Mouse (Mus musculus) stomach, postnatal 0 days (tissue): ENCODE results near the gene Slfnl1. TPM values are rescaled to one million over a fixed set of nuclear protein-coding genes. Genes with fewer than 3 reads are reported as not detected.

Experiments
- ATAC-seq: fragments of 200-750 bp; cut with Nextera tagmentation; 2 replicates; pipeline ENCODE4 v1.8.0; 2017; ENCODE audit not compliant: low FRiP score, low TSS enrichment
- DNase-seq: peaks from one replicate; pipeline ENCODE4 v3.0.0-alpha.2; 2016; ENCODE audit warnings: low spot score
- H3K27ac ChIP-seq: fragments of 300-500 bp; sonication (generic); replicated peaks from 2 replicates; pipeline ENCODE4 v1.5.1; 2014; ENCODE audit warnings: mild to moderate bottlenecking, control low read depth
- H3K27me3 ChIP-seq: fragments of 300-500 bp; sonication (generic); 2 replicates; pipeline ENCODE4 v1.6.1; 2014; ENCODE audit warnings: low read length; ENCODE audit not compliant: control insufficient read depth, insufficient read depth
- H3K36me3 ChIP-seq: fragments of 300-500 bp; sonication (generic); 2 replicates; pipeline ENCODE4 v1.6.1; 2014; ENCODE audit warnings: low read length, mixed read lengths; ENCODE audit not compliant: control insufficient read depth, insufficient read depth
- H3K4me1 ChIP-seq: fragments of 300-500 bp; sonication (generic); replicated peaks from 2 replicates; pipeline ENCODE4 v1.6.1; 2014; ENCODE audit warnings: antibody characterized with exemption; ENCODE audit not compliant: control insufficient read depth, insufficient read depth
- H3K4me2 ChIP-seq: fragments of 300-500 bp; sonication (generic); replicated peaks from 2 replicates; pipeline ENCODE4 v1.6.1; 2014; ENCODE audit warnings: low read depth, mild to moderate bottlenecking, control low read depth, moderate library complexity
- H3K4me3 ChIP-seq: fragments of 300-500 bp; sonication (generic); 2 replicates; pipeline ENCODE4 v1.5.1; 2014; ENCODE audit warnings: low read depth, low read length, control low read depth
- H3K9ac ChIP-seq: fragments of 300-500 bp; sonication (generic); 2 replicates; pipeline ENCODE4 v1.6.1; 2014; ENCODE audit warnings: mild to moderate bottlenecking, low read length, control low read depth, mixed read lengths
- H3K9me3 ChIP-seq: fragments of 300-500 bp; sonication (generic); 2 replicates; pipeline ENCODE4 v1.6.1; 2016; ENCODE audit warnings: low read length; ENCODE audit not compliant: control insufficient read depth
- CTCF ChIP-seq: IDR thresholded peaks from 2 replicates; pipeline ENCODE4 v1.5.1; 2016; ENCODE audit warnings: antibody characterized with exemption, low read depth, mild to moderate bottlenecking, moderate library complexity
- EP300 ChIP-seq: optimal IDR thresholded peaks from 2 replicates; pipeline ENCODE3; 2016; ENCODE audit warnings: antibody characterized with exemption
- WGBS: fragments of 180-500 bp; shearing (Covaris S2); extraction: QIAGEN DNeasy Blood & Tissue Kit; methylation state at CpG from one replicate; pipeline ENCODE4 v1.1.7; 2014; 5-methylcytosine and 5-hydroxymethylcytosine counted together
- polyA plus RNA-seq: library from polyadenylated mRNA; unstranded; fragments of >200 nt; fragmentation: Nextera tagmentation; extraction: Ambion mirVana; gene quantifications from 2 replicates; pipeline ENCODE4 v1.2.1, GENCODE M21; 2015

Slfnl1 gene
- polyA plus RNA-seq, 1 experiment from 2014 or later: not detected

DNA sequence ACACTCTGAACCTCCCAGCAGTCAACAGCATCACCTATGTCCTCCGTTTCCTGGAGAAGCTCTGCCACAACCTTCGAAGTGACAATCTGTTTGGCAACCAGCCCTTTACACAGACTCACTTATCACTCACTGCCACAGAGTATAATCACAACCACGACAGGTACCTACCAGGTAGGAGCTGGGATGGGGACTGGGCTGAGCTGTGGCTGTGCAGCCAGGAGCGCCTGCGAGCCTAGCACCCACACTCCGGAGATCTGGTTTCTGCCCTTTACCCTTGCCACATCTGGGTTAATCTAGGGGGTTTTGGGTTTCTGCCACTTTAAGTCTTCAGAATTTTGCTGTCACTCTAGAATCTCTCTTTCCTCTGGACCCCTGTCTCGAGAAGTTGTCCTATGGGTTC lies 15.1 kb upstream of the Slfnl1 start:
- DNase-seq (no peak), ATAC-seq (no peak; the same call in 1 of the 2 replicates)
- no peaks in the 10 kb centered on the region for H3K27me3 ChIP-seq
- H3K4me3 ChIP-seq: peak overlapping the region; percentile 8; the same call in 1 of the 2 replicates
- TF ChIP-seq CTCF: no peak
- no peak for TF ChIP-seq EP300
- no peaks in the 10 kb centered on the region for H3K4me1 ChIP-seq
- H3K9ac ChIP-seq: peak overlapping the region; percentile 31; the same call in 1 of the 2 replicates
- peak overlapping the region; percentile 96 for H3K27ac ChIP-seq
- peak overlapping the region; percentile 36 for H3K4me2 ChIP-seq
- WGBS: 58% methylated on average over 7 of the region's 7 CpGs
- peaks cover 13% of the 10 kb centered on the region for H3K36me3 ChIP-seq
- H3K9me3 ChIP-seq: no peaks in the 10 kb centered on the region

- peak overlapping the region; percentile 38 for H3K4me2 ChIP-seq
- peaks cover 13% of the 10 kb centered on the region for H3K36me3 ChIP-seq
- DNase-seq (peak; percentile 68), ATAC-seq (peak; percentile 56)
- TF ChIP-seq EP300 (peak; percentile 80), CTCF (no peak)
- H3K27ac ChIP-seq: peak overlapping the region; percentile 96
- H3K9ac ChIP-seq: peak overlapping the region; percentile 43
- 57% methylated on average over 4 of the region's 4 CpGs for WGBS
- H3K4me3 ChIP-seq: peak overlapping the region; percentile 12; the same call in 1 of the 2 replicates
- H3K9me3 ChIP-seq: no peaks in the 10 kb centered on the region
- H3K27me3 ChIP-seq: no peaks in the 10 kb centered on the region
- H3K4me1 ChIP-seq: no peaks in the 10 kb centered on the region
Measured at GRCm38 (mm10) chr4:120517335-120517734, 14.7 kb upstream of the Slfnl1 start.

DNA sequence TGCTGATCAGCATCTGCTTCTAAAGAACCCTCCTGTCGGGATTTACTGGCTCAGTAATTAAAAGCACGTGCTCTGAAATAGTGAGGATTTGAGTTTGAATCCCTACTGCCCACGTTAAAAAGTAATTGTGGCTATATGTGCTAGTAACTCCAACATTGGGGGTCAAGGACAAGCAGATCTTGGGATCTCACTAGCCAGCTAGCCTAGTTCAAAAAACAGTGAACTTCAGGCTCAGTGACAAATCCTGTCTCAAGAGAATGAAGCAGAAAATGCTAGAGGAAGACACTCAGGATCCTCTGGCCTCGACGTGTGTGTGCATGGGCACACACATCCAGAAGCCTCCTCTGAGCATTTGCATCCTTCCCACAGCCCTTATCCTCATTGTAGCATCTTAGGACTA lies 10.3 kb upstream of the Slfnl1 start:
- H3K9me3 ChIP-seq: no peaks in the 10 kb centered on the region
- no peak for TF ChIP-seq EP300
- TF ChIP-seq CTCF: no peak
- DNase-seq (no peak), ATAC-seq (no peak)
- H3K27me3 ChIP-seq: no peaks in the 10 kb centered on the region
- H3K27ac ChIP-seq: no peak overlapping the region
- no peaks in the 10 kb centered on the region for H3K4me1 ChIP-seq
- WGBS: 88% methylated on average over 5 of the region's 5 CpGs
- no peak overlapping the region for H3K4me2 ChIP-seq
- H3K4me3 ChIP-seq: no peak overlapping the region
- no peak overlapping the region for H3K9ac ChIP-seq
- peaks cover 31% of the 10 kb centered on the region for H3K36me3 ChIP-seq

DNA sequence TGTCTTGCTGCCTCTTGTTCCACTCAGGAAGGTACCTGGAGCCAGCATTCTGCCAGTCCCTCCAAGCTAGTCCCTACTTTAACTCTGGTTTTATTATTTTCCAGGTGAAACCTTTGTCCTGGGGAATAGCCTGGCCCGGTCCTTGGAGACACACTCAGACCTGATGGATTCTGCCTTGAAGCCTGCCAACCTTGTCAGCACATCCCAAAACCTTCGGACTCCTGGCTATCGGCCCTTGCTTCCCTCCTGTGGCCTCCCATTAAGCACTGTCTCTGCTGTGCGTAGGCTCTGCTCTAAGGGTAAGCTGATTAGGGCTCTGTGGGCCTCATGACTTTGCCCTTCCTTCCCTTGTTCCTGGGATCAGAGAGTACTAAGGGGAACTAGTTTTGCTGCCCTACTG lies 9.7 kb upstream of the Slfnl1 start:
- WGBS: 86% methylated on average over 4 of the region's 4 CpGs
- H3K27ac ChIP-seq: no peak overlapping the region
- H3K4me3 ChIP-seq: no peak overlapping the region
- TF ChIP-seq EP300: no peak
- TF ChIP-seq CTCF: no peak
- peaks cover 29% of the 10 kb centered on the region for H3K36me3 ChIP-seq
- H3K4me2 ChIP-seq: no peak overlapping the region
- H3K9me3 ChIP-seq: no peaks in the 10 kb centered on the region
- H3K9ac ChIP-seq: no peak overlapping the region
- ATAC-seq (no peak), DNase-seq (no peak)
- no peaks in the 10 kb centered on the region for H3K4me1 ChIP-seq
- H3K27me3 ChIP-seq: no peaks in the 10 kb centered on the region

DNA sequence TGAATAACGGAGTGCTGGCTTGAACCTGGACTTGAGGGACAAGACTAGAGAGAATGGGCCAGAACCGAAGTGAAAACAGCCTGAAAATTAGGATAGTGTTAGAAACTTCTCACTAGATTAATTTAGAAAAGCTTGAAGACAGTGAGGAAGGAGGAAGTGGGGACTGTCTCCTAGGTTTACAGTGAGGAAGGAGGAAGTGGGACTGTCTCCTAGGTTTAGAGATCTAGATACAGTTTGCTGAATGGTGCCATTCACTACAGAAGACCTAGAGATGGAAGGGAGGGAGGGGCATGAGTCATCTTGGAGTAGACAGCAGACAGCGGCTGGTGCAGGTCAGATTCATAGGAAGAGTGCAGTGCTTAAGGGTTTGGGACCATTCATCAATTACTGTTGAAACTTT lies 8.9 kb upstream of the Slfnl1 start:
- H3K4me3 ChIP-seq: no peak overlapping the region
- H3K27ac ChIP-seq: no peak overlapping the region
- peaks cover 25% of the 10 kb centered on the region for H3K36me3 ChIP-seq
- TF ChIP-seq EP300 (no peak), CTCF (no peak)
- no peak overlapping the region for H3K9ac ChIP-seq
- ATAC-seq: no peak
- no peak overlapping the region for H3K4me2 ChIP-seq
- H3K27me3 ChIP-seq: no peaks in the 10 kb centered on the region
- H3K4me1 ChIP-seq: no peaks in the 10 kb centered on the region
- no peaks in the 10 kb centered on the region for H3K9me3 ChIP-seq
- DNase-seq: no peak
- WGBS: 83% methylated on average over 3 of the region's 3 CpGs

DNA sequence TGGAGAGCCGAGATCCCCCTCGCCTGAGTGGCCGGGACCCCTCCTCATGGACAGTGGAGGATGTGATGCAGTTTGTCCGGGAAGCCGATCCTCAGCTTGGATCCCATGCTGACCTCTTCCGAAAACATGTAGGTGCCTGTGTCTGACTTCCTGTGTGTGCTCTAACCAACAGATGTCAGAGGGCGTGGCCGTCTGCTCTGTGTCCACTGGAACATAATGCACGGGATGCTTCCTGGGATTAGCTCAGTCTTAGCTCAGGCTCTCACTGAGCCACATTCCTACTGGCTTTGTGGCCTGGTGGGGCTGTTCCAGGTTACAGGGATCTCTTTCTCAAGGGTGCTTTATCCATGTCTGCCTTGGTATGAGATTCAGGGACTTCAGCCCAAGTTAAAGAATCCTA lies 3.9 kb upstream of the Slfnl1 start:
- Histone ChIP-seq H3K36me3 (peaks cover 36% of the 10 kb centered on the region), H3K4me3 (no peak overlapping the region), H3K4me2 (no peak overlapping the region), H3K4me1 (no peaks in the 10 kb centered on the region), H3K9me3 (no peaks in the 10 kb centered on the region), H3K9ac (no peak overlapping the region), H3K27me3 (no peaks in the 10 kb centered on the region), H3K27ac (no peak overlapping the region)
- DNase-seq (no peak), ATAC-seq (no peak)
- TF ChIP-seq EP300 (no peak), CTCF (no peak)
- WGBS: 71% methylated on average over 9 of the region's 9 CpGs
